Mouse (Mus musculus) gonadal fat pad, adult 2 months (tissue): ENCODE data around the gene Etv4. TPM values are rescaled to one million over a fixed set of nuclear protein-coding genes. Genes with fewer than 3 reads are reported as not detected.

ENCODE experiments used
- DNase-seq: peaks from one replicate; pipeline ENCODE4 v3.0.0-alpha.2; 2012; ENCODE audit warnings: low read depth
- polyA plus RNA-seq: library from polyadenylated mRNA; depleted of rRNA; stranded (reverse); fragments of >200 nt; gene quantifications from 2 replicates; pipeline ENCODE4 v1.2.3, GENCODE M21; 2012; rRNA removed

Etv4 gene
- polyA plus RNA-seq, 1 experiment: 52.1 TPM

- no peak for DNase-seq
Measured at GRCm38 (mm10) chr11:101719986-101720520, 65.1 kb downstream of the Etv4 start.

Other genes with a start within 250 kb of the Etv4 start
- gene Brca1, start 233.4 kb downstream of the Etv4 start, polyA plus RNA-seq: 0.39 and 0.46 TPM in 2 replicates
- gene Nbr1, start 233.2 kb downstream of the Etv4 start, polyA plus RNA-seq: 96.8 and 109 TPM in 2 replicates
- 37.0 and 71.6 TPM in 2 replicates for gene Tmem106a, start 203.1 kb downstream of the Etv4 start, polyA plus RNA-seq
- 0.16 TPM in 1 of 2 replicates, not detected in the other for gene Gm11634, start 186.1 kb downstream of the Etv4 start, polyA plus RNA-seq
- 23.7 and 25.3 TPM in 2 replicates for gene Rdm1, start 158.2 kb downstream of the Etv4 start, polyA plus RNA-seq
- gene Arl4d, start 119.8 kb downstream of the Etv4 start, polyA plus RNA-seq: 18.8 and 26.6 TPM in 2 replicates
- gene Dhx8, start 52.5 kb downstream of the Etv4 start, polyA plus RNA-seq: 12.6 and 14.0 TPM in 2 replicates
- gene Meox1, start 109.0 kb upstream of the Etv4 start, polyA plus RNA-seq: 3.2 and 6.0 TPM in 2 replicates
- 10.2 and 14.3 TPM in 2 replicates for gene Sost, start 181.6 kb upstream of the Etv4 start, polyA plus RNA-seq
- 0.18 and 0.52 TPM in 2 replicates for gene Cfap97d1, start 198.9 kb upstream of the Etv4 start, polyA plus RNA-seq
- gene Dusp3, start 201.6 kb upstream of the Etv4 start, polyA plus RNA-seq: 80.5 and 135 TPM in 2 replicates
- gene Mpp3, start 243.1 kb upstream of the Etv4 start, polyA plus RNA-seq: 23.2 and 37.9 TPM in 2 replicates